Mouse (Mus musculus) gastrocnemius, adult 2 months (tissue): ENCODE measurements around the gene Maf. TPM values are rescaled to one million over a fixed set of nuclear protein-coding genes. Genes with fewer than 3 reads are reported as not detected.

Experiments used
- DNase-seq: peaks from one replicate; pipeline ENCODE4 v3.0.0; 2022
- H3K27ac ChIP-seq: fragments of 200-600 bp; 2 replicates; pipeline ENCODE4 v1.8.1; 2022; ENCODE audit warnings: mild to moderate bottlenecking
- H3K4me3 ChIP-seq: fragments of 200-600 bp; 2 replicates; pipeline ENCODE4 v1.8.1; 2022; ENCODE audit warnings: mild to moderate bottlenecking, moderate library complexity
- CTCF ChIP-seq: fragments of 200-600 bp; IDR thresholded peaks from 2 replicates; pipeline ENCODE4 v1.8.1; 2022; ENCODE audit warnings: antibody characterized with exemption, mild to moderate bottlenecking, moderate library complexity
- intact Hi-C: fragments of 180-260 bp; cut with DNase I; formaldehyde crosslinking; loops from one replicate; pipeline ENCODE4 v1.15.1; 2025
- total RNA-seq, 2 experiments: library from RNA; stranded (reverse); gene quantifications; 2 replicates each; pipeline ENCODE4 v1.2.3; 2021

The Maf gene
- total RNA-seq, 2 experiments from 2014 or later: 129 to 153 TPM

DNA sequence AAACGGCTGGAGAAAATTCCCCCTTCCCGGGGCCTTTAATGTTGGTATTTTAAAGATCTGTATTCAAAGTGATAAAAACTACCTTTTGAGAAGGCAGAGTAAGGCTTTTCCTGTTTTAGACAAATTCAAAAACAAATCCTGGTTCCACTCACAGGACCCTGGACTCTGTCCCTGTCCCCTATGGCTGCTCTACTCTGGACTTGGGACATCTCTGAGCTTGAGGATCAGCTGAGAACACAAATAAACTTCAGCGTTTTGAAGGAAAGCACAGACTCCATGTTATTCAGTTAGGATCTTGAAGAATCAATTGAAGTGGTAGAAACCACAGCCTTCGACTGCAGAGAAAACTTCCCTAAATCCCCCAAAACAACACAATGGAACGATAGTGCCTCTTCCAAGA lies 8.4 kb downstream of the Maf start:
- no peak for TF ChIP-seq CTCF
- peak overlapping the region; percentile 96 for H3K27ac ChIP-seq
- intact Hi-C loops: loop anchor here (5.0 kb wide), 1 partner anchor 37 kb away; no protein-coding TSS in a partner anchor

DNA sequence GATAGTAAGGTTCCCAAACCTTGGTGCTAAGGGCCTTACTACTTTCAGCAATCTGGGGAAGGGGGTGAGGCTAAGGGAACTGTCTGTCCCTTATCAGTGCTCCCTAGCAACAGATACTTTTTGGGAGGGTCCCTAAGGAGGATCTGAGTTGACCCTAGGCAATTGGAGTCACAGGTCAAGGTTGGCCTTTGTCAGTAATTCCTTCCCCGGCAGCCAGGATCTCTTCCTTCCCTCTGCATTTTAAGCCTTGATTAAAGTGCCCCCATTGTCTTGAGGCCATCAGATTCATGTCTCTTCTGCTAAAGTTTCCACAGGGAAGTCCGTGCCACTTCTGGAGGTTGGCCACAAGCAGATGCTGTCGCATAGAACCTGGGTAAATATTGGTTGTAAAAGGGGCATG lies 10.2 kb downstream of the Maf start:
- no peak for DNase-seq
- Histone ChIP-seq H3K27ac (peak overlapping the region; percentile 96), H3K4me3 (0 out of 2 replicates have a peak overlapping the region, but pooled peaks have one; percentile 19)
- intact Hi-C loops: loop anchor here (5.0 kb wide), 1 partner anchor 35 kb away; no protein-coding TSS in a partner anchor
- TF ChIP-seq CTCF: no peak

More for the DNA sequence above, 8.4 kb downstream of the Maf start:
- no peak for DNase-seq
- H3K4me3 ChIP-seq: peak overlapping the region; percentile 82

DNA sequence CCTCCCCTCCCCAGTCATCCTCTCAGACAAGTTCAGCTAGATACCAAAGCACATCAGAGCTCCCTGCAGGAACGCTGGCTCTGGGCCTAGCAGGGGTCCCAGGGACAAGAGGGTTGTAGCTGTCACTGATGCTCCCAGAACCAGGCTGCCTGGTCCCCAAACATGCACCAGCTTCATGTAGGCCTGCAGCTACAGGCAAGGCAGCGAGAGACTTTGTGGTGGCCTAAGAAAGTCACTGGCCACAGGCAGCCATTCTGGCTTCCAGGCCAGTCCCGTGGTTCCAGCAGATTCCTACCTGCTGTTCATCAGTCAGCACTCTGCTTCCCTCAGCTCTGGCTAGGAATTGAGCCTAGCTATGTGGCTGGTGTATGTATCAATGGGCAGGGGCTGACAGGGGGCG lies 10.9 kb downstream of the Maf start:
- H3K27ac ChIP-seq: peak overlapping the region; percentile 96
- intact Hi-C loops: loop anchor here (5.0 kb wide), 1 partner anchor 34 kb away; no protein-coding TSS in a partner anchor
- no peak overlapping the region for H3K4me3 ChIP-seq
- no peak for TF ChIP-seq CTCF
- DNase-seq: no peak

DNA sequence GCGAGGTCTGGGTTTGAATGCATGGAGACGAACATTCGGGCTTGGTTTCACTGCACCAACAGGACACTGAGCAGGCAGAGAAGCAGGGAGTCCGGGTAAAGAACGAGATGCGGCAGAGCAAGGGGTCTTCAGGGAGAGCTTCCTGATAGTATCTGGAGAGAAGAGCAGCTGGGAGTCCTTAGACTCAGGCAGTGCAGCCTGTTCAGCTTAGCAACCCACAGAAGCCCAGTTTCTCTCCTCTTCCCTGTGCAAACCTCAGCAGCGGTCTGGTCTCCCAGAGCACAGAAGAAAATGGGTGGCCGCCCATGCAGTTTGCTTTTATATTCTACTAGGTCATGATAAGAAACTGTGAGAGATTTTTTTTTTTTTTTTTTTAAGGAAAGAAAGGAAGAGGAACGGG lies 20.2 kb downstream of the Maf start:
- intact Hi-C loops: no loop called here
- DNase-seq: no peak
- H3K4me3 ChIP-seq: no peak overlapping the region
- no peak overlapping the region for H3K27ac ChIP-seq
- no peak for TF ChIP-seq CTCF

GRCm38 (mm10) chr8:115683309-115683708 lies 24.3 kb downstream of the Maf start:
- intact Hi-C loops: no loop called here
- no peak for DNase-seq
- no peak overlapping the region for H3K4me3 ChIP-seq
- H3K27ac ChIP-seq: no peak overlapping the region
- no peak for TF ChIP-seq CTCF

DNA sequence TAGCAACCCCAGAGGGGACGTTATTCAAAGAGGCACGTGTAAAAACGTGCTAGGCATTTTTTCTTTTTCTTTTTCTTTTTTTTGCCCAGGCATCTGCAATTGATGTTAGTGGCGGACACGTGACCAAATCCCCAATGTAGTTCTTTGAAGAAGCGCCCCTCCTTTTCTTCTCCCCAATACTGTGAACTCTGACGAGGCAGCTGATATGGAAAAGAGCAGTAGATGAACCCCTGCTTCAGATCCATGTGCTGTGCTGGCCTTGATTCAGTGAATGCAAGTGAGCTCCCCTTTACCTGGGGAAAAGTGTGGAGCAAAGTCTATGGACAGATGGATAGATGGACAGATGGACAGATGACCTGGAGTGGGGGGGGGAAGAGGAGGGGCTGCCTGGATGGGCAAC lies 28.1 kb downstream of the Maf start:
- no peak for TF ChIP-seq CTCF
- no peak overlapping the region for H3K4me3 ChIP-seq
- intact Hi-C loops: no loop called here
- DNase-seq: no peak
- H3K27ac ChIP-seq: no peak overlapping the region

GRCm38 (mm10) chr8:115664866-115665265 lies 42.7 kb downstream of the Maf start:
- intact Hi-C loops: loop anchor here (5.0 kb wide), 1 partner anchor 32 kb away; no protein-coding TSS in a partner anchor
- no peak overlapping the region for H3K27ac ChIP-seq
- no peak for DNase-seq
- H3K4me3 ChIP-seq: no peak overlapping the region
- TF ChIP-seq CTCF: no peak

DNA sequence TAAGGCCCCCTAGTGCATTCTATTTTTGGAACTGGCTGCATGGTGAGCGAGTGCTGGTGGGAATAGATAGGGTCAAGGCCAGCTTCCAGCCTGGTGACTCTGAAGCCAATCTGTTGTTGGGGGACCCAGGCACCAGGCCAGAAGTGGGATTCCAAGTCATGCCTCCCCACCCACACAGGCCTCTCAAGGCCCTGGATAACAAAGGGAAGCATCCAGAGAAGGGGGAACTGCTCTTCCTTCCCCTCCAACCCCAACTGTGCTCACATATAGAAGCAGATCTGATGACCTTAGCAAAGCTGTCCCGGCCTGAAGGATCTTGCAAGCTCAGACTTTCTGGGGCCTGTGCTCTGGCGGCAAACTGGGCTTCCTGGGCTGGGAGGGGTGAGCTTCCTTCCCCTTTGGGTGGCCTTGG lies 57.5 kb downstream of the Maf start:
- Histone ChIP-seq H3K4me3 (no peak overlapping the region), H3K27ac (peak overlapping the region; percentile 58)
- DNase-seq: peak; percentile 54
- TF ChIP-seq CTCF: no peak
- intact Hi-C loops: no loop called here

- no peak for TF ChIP-seq CTCF
- Histone ChIP-seq H3K4me3 (no peak overlapping the region), H3K27ac (peak overlapping the region; percentile 9; the same call in 1 of the 2 replicates)
- intact Hi-C loops: loop anchor here (10.0 kb wide), 1 partner anchor 670 kb away; no protein-coding TSS in a partner anchor
- DNase-seq: no peak
Observed at GRCm38 (mm10) chr8:115645139-115645538, 62.5 kb downstream of the Maf start.

DNA sequence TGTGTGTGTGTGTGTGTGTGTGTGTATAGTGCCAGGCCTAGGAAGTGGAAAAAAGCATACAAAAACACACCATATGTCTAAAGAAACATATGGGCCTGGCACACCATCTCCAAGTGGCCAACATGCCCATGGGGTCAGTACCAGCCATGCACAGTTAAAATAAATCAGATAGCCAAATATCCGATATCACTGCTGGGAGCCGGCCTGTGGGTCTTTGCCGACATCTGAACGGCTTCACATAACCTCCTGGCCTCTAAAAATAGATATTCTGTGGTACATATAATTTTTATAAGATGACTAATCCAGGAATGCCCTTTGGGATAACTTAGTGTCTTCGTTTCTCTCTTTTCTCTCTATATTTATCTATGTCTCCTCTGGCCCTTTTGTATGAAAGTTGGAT lies 65.7 kb downstream of the Maf start:
- TF ChIP-seq CTCF: no peak
- Histone ChIP-seq H3K27ac (peak overlapping the region; percentile 80), H3K4me3 (no peak overlapping the region)
- peak; percentile 62 for DNase-seq
- intact Hi-C loops: loop anchor here (2.0 to 10.0 kb wide), 4 partner anchors 57 to 667 kb away; no protein-coding TSS in a partner anchor

DNA sequence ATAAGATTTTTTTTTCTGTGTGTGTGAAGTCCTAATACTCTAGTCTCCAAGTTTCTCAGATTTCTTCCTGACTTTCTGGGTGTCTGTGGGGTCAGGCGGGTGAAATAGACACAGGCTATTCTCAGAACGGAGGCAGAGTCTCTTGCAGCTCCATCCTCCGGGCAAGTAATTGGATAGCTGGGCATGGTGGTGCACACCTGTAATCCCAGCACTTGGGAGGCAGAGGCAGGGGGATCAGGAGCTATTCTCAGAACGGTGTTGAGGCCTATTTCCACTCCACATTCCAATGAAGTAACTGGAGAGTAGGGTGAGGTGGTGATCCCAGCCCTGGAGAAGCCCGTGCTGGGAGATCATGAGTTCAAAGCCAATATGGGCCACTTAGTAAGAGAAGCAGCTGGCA lies 67.6 kb downstream of the Maf start:
- intact Hi-C loops: loop anchor here (2.0 to 10.0 kb wide), 4 partner anchors 55 to 665 kb away; no protein-coding TSS in a partner anchor
- TF ChIP-seq CTCF: no peak
- no peak overlapping the region for H3K4me3 ChIP-seq
- peak; percentile 79 for DNase-seq
- H3K27ac ChIP-seq: peak overlapping the region; percentile 82

GRCm38 (mm10) chr8:115636751-115637150 lies 70.8 kb downstream of the Maf start:
- DNase-seq: no peak
- intact Hi-C loops: no loop called here
- H3K4me3 ChIP-seq: no peak overlapping the region

More at GRCm38 (mm10) chr8:115636751-115637150, 70.8 kb downstream of the Maf start:
- TF ChIP-seq CTCF: no peak
- no peak overlapping the region for H3K27ac ChIP-seq
